10 mouse cellular contexts compared by ENCODE assay signal in genomic region chr8:83215065-83215464, GRCm38 (mm10). TPM values are rescaled to one million over a fixed set of nuclear protein-coding genes. Genes with fewer than 3 reads are reported as not detected.
DNase-seq lines count a peak whose midpoint lies in the region; ATAC-seq lines count a peak whose summit lies in the region.
"Had no signal": no experiment of that assay in that cellular context is flagged by ENCODE, and none has a peak within 500 bp of the region (broad histone marks: within the 10 kb centered on the region; RNA-seq: fewer than 3 reads in every experiment).

No protein-coding gene starts in this region.

- H3K36me3 ChIP-seq in heart, embryonic 15.5 days: no peaks in the 10 kb centered on the region
- no peaks in the 10 kb centered on the region for H3K36me3 ChIP-seq in liver, embryonic 13.5 days

- H3K9me3 ChIP-seq in heart, embryonic 15.5 days (replicated peaks): no peaks in the 10 kb centered on the region
- H3K9me3 ChIP-seq in liver, embryonic 13.5 days (replicated peaks): no peaks in the 10 kb centered on the region

- WGBS in heart, embryonic 15.5 days: 10% methylated on average over 5 of the region's 5 CpGs
- 2% methylated on average over 5 of the region's 5 CpGs for WGBS in liver, embryonic 13.5 days (ENCODE audit: insufficient replicate concordance)

- no peak overlapping the region for H3K4me2 ChIP-seq in heart, embryonic 15.5 days
- H3K4me2 ChIP-seq in liver, embryonic 13.5 days: peak overlapping the region; percentile 44

- peak; percentile 28 for DNase-seq in kidney, adult 9 months
- no peak for DNase-seq in kidney, postnatal 14 days
- DNase-seq in c-Kit-positive CD71-positive TER-119-negative erythroid progenitor cells, embryonic 14.5 days (ENCODE audit: low read depth): peak; percentile 54
- DNase-seq in liver, embryonic 13.5 days: peak; percentile 53
- DNase-seq in right cerebral cortex, adult 18-20 months: no peak
- DNase-seq in urinary bladder, postnatal 10 days (ENCODE audit: low spot score): no peak
- DNase-seq: lung, postnatal 10 days had no signal

- no peak overlapping the region for H3K9ac ChIP-seq in heart, embryonic 15.5 days
- H3K9ac ChIP-seq in liver, embryonic 13.5 days: peak overlapping the region; percentile 45

- peak; percentile 60; the same call in 1 of the 2 replicates for ATAC-seq in heart, embryonic 15.5 days (replicated peaks; ENCODE audit: insufficient number of reproducible peaks, insufficient read depth, low FRiP score, low read depth)
- peak; percentile 98 for ATAC-seq in liver, embryonic 13.5 days (ENCODE audit: low read depth)
- no peak for ATAC-seq in inflammation-experienced regulatory T-cells, adult 6 months

- no peak overlapping the region for H3K4me3 ChIP-seq in heart, embryonic 15.5 days
- H3K4me3 ChIP-seq in liver, embryonic 13.5 days (replicated peaks): peak overlapping the region; percentile 25

- peaks cover 13% of the 10 kb centered on the region for H3K4me1 ChIP-seq in heart, embryonic 15.5 days (replicated peaks)
- H3K4me1 ChIP-seq in liver, embryonic 13.5 days (replicated peaks): peaks cover 48% of the 10 kb centered on the region

- H3K27me3 ChIP-seq in heart, embryonic 15.5 days: no peaks in the 10 kb centered on the region
- H3K27me3 ChIP-seq in liver, embryonic 13.5 days: no peaks in the 10 kb centered on the region
- H3K27me3 ChIP-seq: CH12.LX had no signal

- peak overlapping the region; percentile 68 for H3K27ac ChIP-seq in heart, embryonic 15.5 days
- H3K27ac ChIP-seq in liver, embryonic 13.5 days: peak overlapping the region; percentile 94

RNA-seq across cellular contexts. Expression of gene Gm10645, which starts 49.1 kb away (rescaled TPM):
- polyA plus RNA-seq in heart, embryonic 15.5 days (2015; fragmentation: Nextera tagmentation; extraction: Ambion mirVana): 0.45 and 0.90 TPM in 2 replicates
- 0.35 and 0.37 TPM in 2 replicates for polyA plus RNA-seq in liver, embryonic 13.5 days (2015; fragmentation: Nextera tagmentation; extraction: Ambion mirVana)
- polyA plus RNA-seq in inflammation-experienced regulatory T-cells, adult 6 months (2017; shearing (Covaris generic)): not detected

RNA-seq across cellular contexts. Expression of gene Tbc1d9, which starts 49.9 kb away (rescaled TPM):
- polyA plus RNA-seq in heart, embryonic 15.5 days (2015; fragmentation: Nextera tagmentation; extraction: Ambion mirVana): 0.73 and 1.4 TPM in 2 replicates
- polyA plus RNA-seq in liver, embryonic 13.5 days (2015; fragmentation: Nextera tagmentation; extraction: Ambion mirVana): 0.51 and 0.71 TPM in 2 replicates
- polyA plus RNA-seq in inflammation-experienced regulatory T-cells, adult 6 months (2017; shearing (Covaris generic)): under 1 TPM in 2 of 3 experiments, not detected in 1; 0.18 to 0.20 TPM

Comparison
In these comparisons a context has a peak if more than half of its experiments do, and no peak if none do; other contexts are left out.
1. DNase-seq: peak in kidney, adult 9 months (single experiment), c-Kit-positive CD71-positive TER-119-negative erythroid progenitor cells, embryonic 14.5 days (single experiment) and liver, embryonic 13.5 days (single experiment); none in kidney, postnatal 14 days (single experiment), right cerebral cortex, adult 18-20 months (single experiment) and urinary bladder, postnatal 10 days (single experiment).